Mouse (Mus musculus) embryonic facial prominence, embryonic 11.5 days (tissue): ENCODE data around the gene Txnrd2. TPM values are rescaled to one million over a fixed set of nuclear protein-coding genes. Genes with fewer than 3 reads are reported as not detected.
A peak's percentile ranks its signal among the peaks of the same experiment; 100 is the strongest.

Source experiments
- ATAC-seq: fragments of 200-750 bp; cut with Nextera tagmentation; replicated peaks from 2 replicates; pipeline ENCODE4 v1.8.0; 2017; ENCODE audit warnings: low read depth; ENCODE audit not compliant: insufficient number of reproducible peaks, low FRiP score, low TSS enrichment
- DNase-seq: peaks from one replicate; pipeline ENCODE4 v3.0.0-alpha.2; 2015; ENCODE audit warnings: low spot score
- H3K27ac ChIP-seq: fragments of 300-500 bp; sonication (generic); replicated peaks from 2 replicates; pipeline ENCODE4 v1.5.1; 2014; ENCODE audit warnings: mild to moderate bottlenecking, low read depth, low read length, control low read depth
- H3K27me3 ChIP-seq: fragments of 300-500 bp; sonication (generic); 2 replicates; pipeline ENCODE4 v1.6.1; 2014; ENCODE audit warnings: mild to moderate bottlenecking, low read length, moderate library complexity, mixed read lengths; ENCODE audit not compliant: control insufficient read depth, insufficient read depth
- H3K36me3 ChIP-seq: fragments of 300-500 bp; sonication (generic); replicated peaks from 2 replicates; pipeline ENCODE4 v1.6.1; 2014; ENCODE audit warnings: low read depth, mild to moderate bottlenecking, low read length, moderate library complexity, mixed read lengths; ENCODE audit not compliant: control insufficient read depth, insufficient read depth
- H3K4me1 ChIP-seq: fragments of 300-500 bp; sonication (generic); 2 replicates; pipeline ENCODE4 v1.6.1; 2014; ENCODE audit warnings: low read length, mixed read lengths; ENCODE audit not compliant: control insufficient read depth, insufficient read depth
- H3K4me2 ChIP-seq: fragments of 300-500 bp; sonication (generic); 2 replicates; pipeline ENCODE4 v1.6.1; 2014; ENCODE audit warnings: low read depth, mild to moderate bottlenecking, control low read depth, low read length, moderate library complexity
- H3K4me3 ChIP-seq: fragments of 300-500 bp; sonication (generic); 2 replicates; pipeline ENCODE4 v1.5.1; 2014; ENCODE audit warnings: low read depth, low read length, control low read depth
- H3K9ac ChIP-seq: fragments of 300-500 bp; sonication (generic); replicated peaks from 2 replicates; pipeline ENCODE4 v1.6.1; 2014; ENCODE audit warnings: mild to moderate bottlenecking, control low read depth, low read length
- H3K9me3 ChIP-seq: fragments of 300-500 bp; sonication (generic); replicated peaks from 2 replicates; pipeline ENCODE4 v1.6.1; 2016; ENCODE audit warnings: mild to moderate bottlenecking, low read length, inconsistent platforms, mixed read lengths; ENCODE audit not compliant: control insufficient read depth
- WGBS: fragments of 180-500 bp; shearing (Covaris S2); extraction: QIAGEN DNeasy Blood & Tissue Kit; methylation state at CpG from one replicate; pipeline ENCODE4 v1.1.7; 2014; 5-methylcytosine and 5-hydroxymethylcytosine counted together
- polyA plus RNA-seq: library from polyadenylated mRNA; unstranded; fragments of >200 nt; fragmentation: Nextera tagmentation; extraction: Ambion mirVana; gene quantifications from 2 replicates; pipeline ENCODE4 v1.2.1, GENCODE M21; 2014

The Txnrd2 gene
- polyA plus RNA-seq, 1 experiment from 2014 or later, result 15.9 TPM

DNA sequence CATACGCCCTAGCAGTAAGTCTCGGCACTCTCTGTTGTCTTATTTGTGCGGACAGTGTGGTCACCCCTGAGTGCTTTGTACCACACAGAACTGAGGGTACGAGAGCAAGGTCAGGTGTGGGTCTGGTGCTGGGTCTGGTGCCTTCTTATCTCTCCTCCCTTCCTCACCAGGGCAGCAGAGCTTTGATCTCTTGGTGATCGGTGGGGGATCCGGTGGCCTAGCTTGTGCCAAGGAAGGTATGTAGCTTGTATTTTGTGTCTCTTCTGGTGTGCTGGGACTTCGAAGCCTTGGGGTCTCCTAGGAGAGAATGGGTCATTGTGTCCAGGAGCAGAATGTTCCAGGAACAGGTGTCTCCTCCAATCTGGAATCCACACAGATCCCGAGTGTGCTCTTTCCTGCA lies 3.5 kb downstream of the Txnrd2 start:
- no peaks in the 10 kb centered on the region for H3K36me3 ChIP-seq
- no peak overlapping the region for H3K4me2 ChIP-seq
- no peaks in the 10 kb centered on the region; the same call in 1 of the 2 replicates for H3K4me1 ChIP-seq
- no peak overlapping the region for H3K9ac ChIP-seq
- ATAC-seq, result no peak
- no peaks in the 10 kb centered on the region for H3K27me3 ChIP-seq
- H3K9me3 ChIP-seq, result no peaks in the 10 kb centered on the region
- no peak for DNase-seq
- H3K4me3 ChIP-seq, result no peak overlapping the region
- H3K27ac ChIP-seq, result no peak overlapping the region
- WGBS, result 94% methylated on average over 8 of the region's 8 CpGs

DNA sequence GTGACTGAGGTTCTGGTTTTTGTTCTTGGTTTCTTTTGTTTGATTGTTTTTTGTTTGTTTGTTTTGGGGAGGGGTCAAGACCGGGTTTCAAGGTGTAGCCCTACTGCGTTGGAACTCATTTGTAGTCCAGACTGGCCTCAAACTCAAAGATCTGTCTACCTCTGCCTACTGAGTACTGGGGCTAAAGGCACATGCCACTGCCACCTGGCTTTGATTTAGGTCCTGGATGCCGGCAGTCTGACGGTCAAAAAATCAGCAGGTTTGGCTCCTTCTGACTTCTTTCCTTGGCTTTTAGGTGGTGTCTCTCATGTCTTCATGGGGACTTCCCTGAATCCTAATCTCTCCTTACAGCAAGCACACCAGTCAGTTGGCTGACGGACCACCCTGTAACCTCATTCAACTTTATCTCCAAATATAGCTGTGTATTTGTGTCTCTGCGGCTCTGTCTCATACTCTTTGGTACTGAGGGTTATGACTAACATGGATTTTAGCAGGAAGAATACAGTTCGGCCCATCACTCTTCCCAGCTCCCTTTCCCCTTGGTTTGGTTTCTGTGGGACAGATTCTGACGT lies 4.5 kb downstream of the Txnrd2 start:
- H3K27me3 ChIP-seq, result no peaks in the 10 kb centered on the region
- no peaks in the 10 kb centered on the region for H3K36me3 ChIP-seq
- H3K9ac ChIP-seq, result no peak overlapping the region
- no peak overlapping the region for H3K4me3 ChIP-seq
- H3K27ac ChIP-seq, result no peak overlapping the region
- 68% methylated on average over 8 of the region's 8 CpGs for WGBS
- no peaks in the 10 kb centered on the region for H3K9me3 ChIP-seq
- no peaks in the 10 kb centered on the region for H3K4me1 ChIP-seq
- ATAC-seq (no peak), DNase-seq (peak; percentile 57)
- H3K4me2 ChIP-seq, result no peak overlapping the region

DNA sequence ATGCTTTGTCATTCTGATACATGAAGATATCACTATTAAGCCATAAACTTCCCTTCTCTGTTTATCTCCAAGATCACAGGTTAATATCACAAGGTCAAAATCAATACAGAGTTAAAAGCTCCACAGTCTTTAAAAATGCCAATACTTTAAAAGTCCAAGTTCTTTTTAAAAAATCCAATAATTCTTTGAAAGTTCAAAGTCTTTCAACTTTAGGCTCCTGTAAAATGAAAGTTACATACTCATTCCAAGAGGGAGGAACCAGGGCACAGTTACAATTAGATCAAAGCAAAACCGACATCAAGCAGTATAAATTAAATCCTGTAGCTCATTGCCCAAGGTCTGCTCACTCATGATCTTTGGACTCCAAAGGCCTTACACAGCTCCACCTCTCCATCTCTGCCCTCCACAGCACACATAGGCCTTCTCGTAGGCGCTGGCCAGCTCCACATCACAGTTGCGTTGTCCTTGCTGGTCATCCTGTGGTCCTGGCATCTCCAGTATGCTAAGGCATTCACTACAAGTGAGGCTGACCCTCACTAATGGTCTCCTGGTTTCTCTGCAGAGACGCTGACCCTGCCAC lies 7.2 kb downstream of the Txnrd2 start:
- H3K27me3 ChIP-seq, result no peaks in the 10 kb centered on the region
- H3K4me1 ChIP-seq, result no peaks in the 10 kb centered on the region
- WGBS, result 89% methylated on average over 5 of the region's 5 CpGs
- DNase-seq (no peak), ATAC-seq (no peak)
- H3K9me3 ChIP-seq, result no peaks in the 10 kb centered on the region
- H3K9ac ChIP-seq, result no peak overlapping the region
- no peaks in the 10 kb centered on the region for H3K36me3 ChIP-seq
- H3K27ac ChIP-seq, result no peak overlapping the region
- no peak overlapping the region for H3K4me2 ChIP-seq
- H3K4me3 ChIP-seq, result no peak overlapping the region

DNA sequence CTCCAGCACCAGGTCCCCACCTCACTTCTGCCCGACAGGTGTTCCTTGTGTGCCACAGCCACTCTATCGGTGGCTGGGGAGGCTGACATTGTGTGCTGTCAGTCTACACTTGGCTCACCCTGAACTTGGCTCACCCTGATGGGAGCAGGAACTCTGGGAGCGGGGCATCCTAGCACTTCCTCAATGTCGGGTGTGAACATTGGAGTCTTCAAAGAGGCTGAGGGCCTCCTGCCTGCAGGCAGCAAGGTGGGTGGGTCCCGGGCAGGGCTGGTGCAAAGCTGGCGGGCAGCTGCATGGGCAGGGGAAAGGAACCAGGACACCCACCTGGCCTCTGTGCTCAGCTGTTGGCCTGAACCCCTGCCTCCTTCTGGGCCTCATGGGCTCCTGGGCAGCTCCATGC lies 9.9 kb downstream of the Txnrd2 start:
- H3K4me3 ChIP-seq, result no peak overlapping the region
- H3K4me1 ChIP-seq, result no peaks in the 10 kb centered on the region
- H3K9me3 ChIP-seq, result no peaks in the 10 kb centered on the region
- no peak overlapping the region for H3K4me2 ChIP-seq
- no peak overlapping the region for H3K9ac ChIP-seq
- no peak for ATAC-seq
- no peaks in the 10 kb centered on the region for H3K36me3 ChIP-seq
- no peaks in the 10 kb centered on the region for H3K27me3 ChIP-seq
- WGBS, result 93% methylated on average over 6 of the region's 6 CpGs
- no peak overlapping the region for H3K27ac ChIP-seq
- no peak for DNase-seq

DNA sequence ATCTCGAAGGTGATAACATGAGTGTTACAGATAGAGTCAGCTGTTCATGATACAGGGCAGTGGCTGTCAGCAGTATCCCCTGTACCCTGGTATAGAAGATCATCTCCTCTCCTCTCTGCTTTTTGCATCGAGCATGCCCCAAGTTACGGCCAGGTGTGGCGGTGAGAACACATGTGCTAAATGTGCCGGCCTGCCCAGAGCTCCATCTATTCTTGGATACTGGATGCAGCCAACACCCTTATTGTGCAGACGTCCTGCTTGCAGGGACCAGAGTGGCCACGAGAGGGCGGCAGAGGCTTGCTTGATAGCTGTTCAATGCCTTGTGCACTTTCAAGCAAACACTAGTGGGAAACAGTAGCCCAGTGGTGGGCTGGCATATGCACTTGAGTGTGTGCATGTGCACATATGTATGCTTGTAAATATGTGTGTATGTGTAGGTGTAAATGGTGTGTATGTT lies 17.2 kb downstream of the Txnrd2 start:
- no peaks in the 10 kb centered on the region for H3K36me3 ChIP-seq
- no peaks in the 10 kb centered on the region for H3K27me3 ChIP-seq
- H3K4me3 ChIP-seq, result no peak overlapping the region
- 30% methylated on average over 8 of the region's 8 CpGs for WGBS
- no peaks in the 10 kb centered on the region for H3K4me1 ChIP-seq
- ATAC-seq (peak; percentile 83), DNase-seq (peak; percentile 95)
- H3K4me2 ChIP-seq, result no peak overlapping the region
- no peak overlapping the region for H3K9ac ChIP-seq
- H3K27ac ChIP-seq, result no peak overlapping the region
- H3K9me3 ChIP-seq, result no peaks in the 10 kb centered on the region

GRCm38 (mm10) chr16:18447243-18447642 lies 21.1 kb downstream of the Txnrd2 start:
- Histone ChIP-seq H3K4me2 (no peak overlapping the region), H3K4me3 (no peak overlapping the region), H3K9me3 (no peaks in the 10 kb centered on the region), H3K27me3 (no peaks in the 10 kb centered on the region), H3K27ac (no peak overlapping the region), H3K9ac (no peak overlapping the region), H3K4me1 (no peaks in the 10 kb centered on the region), H3K36me3 (no peaks in the 10 kb centered on the region)
- no peak for ATAC-seq
- no peak for DNase-seq

- H3K9me3 ChIP-seq, result no peaks in the 10 kb centered on the region
- no peaks in the 10 kb centered on the region for H3K4me1 ChIP-seq
- no peak overlapping the region for H3K9ac ChIP-seq
- DNase-seq, result no peak
- no peaks in the 10 kb centered on the region for H3K27me3 ChIP-seq
- no peak overlapping the region for H3K27ac ChIP-seq
- 58% methylated on average over 6 of the region's 6 CpGs for WGBS
- H3K4me3 ChIP-seq, result no peak overlapping the region
- H3K36me3 ChIP-seq, result no peaks in the 10 kb centered on the region
- ATAC-seq, result no peak
- H3K4me2 ChIP-seq, result no peak overlapping the region
Observed at GRCm38 (mm10) chr16:18448104-18448503, 21.9 kb downstream of the Txnrd2 start.

DNA sequence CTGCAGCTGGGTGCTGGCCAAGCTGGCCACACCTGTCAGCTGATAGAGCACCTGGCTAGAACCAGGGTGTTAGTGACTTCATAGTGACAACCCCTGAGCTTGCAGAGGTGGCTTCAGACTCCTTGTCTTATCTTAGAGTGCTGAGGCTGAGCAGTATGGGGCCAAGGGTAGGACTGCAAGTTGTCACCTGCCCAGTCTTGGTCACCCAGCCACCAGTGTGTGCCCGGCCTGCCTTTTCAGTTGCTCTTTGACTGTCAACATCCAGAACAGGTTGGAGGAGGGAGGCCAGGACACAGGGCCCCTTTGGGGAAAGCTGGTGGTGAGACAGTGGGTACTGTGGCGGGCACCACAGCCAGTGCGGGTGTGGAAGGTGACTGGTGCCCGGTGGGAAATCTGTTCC lies 22.8 kb downstream of the Txnrd2 start:
- Histone ChIP-seq H3K27ac (no peak overlapping the region), H3K4me1 (no peaks in the 10 kb centered on the region), H3K4me2 (no peak overlapping the region), H3K9me3 (no peaks in the 10 kb centered on the region), H3K27me3 (no peaks in the 10 kb centered on the region), H3K4me3 (no peak overlapping the region), H3K9ac (no peak overlapping the region), H3K36me3 (no peaks in the 10 kb centered on the region)
- WGBS, result 91% methylated on average over 4 of the region's 4 CpGs
- DNase-seq (no peak), ATAC-seq (no peak)
